Mouse (Mus musculus): ENCODE data around the gene E2f1. TPM values are rescaled to one million over a fixed set of nuclear protein-coding genes. Genes with fewer than 3 reads are reported as not detected.
A peak's percentile ranks its signal among the peaks of the same experiment; 100 is the strongest.

Gene E2f1
- 10 to 100 TPM in 1 of 2 experiments, 1 to 10 TPM in 1; 10.0 to 11.5 TPM for total RNA-seq (2021)
- long read RNA-seq, experiment 1, transcript E2f1-202 (7 exons, 2,732 nt) = major isoform, 11 of 19 reads
- long read RNA-seq, experiment 1, transcript E2f1-201 (7 exons, 2,755 nt) = minor isoform, 6 of 19 reads
- long read RNA-seq, experiment 1, partial matches to known transcripts = 1 of 19 reads
- long read RNA-seq, experiment 1, other reads (novel, unspliced or antisense) = 1 of 19 reads
- long read RNA-seq, experiment 2, transcript E2f1-201 (7 exons, 2,755 nt) = minor isoform, 9 of 23 reads
- long read RNA-seq, experiment 2, transcript E2f1-202 (7 exons, 2,732 nt) = major isoform, 11 of 23 reads
- long read RNA-seq, experiment 2, partial matches to known transcripts = 1 of 23 reads
- long read RNA-seq, experiment 2, other reads (novel, unspliced or antisense) = 2 of 23 reads

DNA sequence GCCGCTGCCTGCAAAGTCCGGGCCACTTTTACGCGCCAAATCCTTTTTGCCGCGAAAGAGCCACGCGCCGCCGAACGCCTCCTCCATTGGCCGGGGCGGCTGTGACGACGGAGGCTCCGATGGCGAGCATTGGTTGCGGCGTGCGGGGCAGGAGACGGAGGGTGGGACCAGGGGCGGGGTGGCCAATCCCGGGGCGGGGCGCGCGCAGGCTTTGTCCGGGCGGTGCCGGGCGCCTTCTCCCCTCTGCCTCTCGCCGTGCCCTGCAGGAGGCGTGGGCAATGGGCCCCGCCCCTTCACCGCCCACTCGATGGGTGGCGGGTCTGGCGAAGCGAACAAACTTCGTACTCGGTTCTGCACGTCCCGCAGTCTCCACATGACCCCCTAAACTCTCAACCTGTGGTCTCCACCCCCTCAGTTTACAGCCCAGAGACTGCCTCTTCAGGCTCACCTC is at the start of gene E2f1:
Gene E2f1 (minus strand): TSS at position 57 of the 451 bp plus-strand sequence.
- no peak; the same call in 1 of the 2 replicates for TF ChIP-seq CTCF (IDR thresholded peaks at IDR 0.05)
- DNase-seq (ENCODE audit: extremely low spot score in 1 of 2, low spot score in 2 of 2) = peak; percentile 92 to 93
- Histone ChIP-seq H3K4me3 (peak within 1 kb of the TSS; percentile 71), H3K27ac (peak within 1 kb of the TSS; percentile 73)
- intact Hi-C loops (cut with DNase I) = no loop called here

DNA sequence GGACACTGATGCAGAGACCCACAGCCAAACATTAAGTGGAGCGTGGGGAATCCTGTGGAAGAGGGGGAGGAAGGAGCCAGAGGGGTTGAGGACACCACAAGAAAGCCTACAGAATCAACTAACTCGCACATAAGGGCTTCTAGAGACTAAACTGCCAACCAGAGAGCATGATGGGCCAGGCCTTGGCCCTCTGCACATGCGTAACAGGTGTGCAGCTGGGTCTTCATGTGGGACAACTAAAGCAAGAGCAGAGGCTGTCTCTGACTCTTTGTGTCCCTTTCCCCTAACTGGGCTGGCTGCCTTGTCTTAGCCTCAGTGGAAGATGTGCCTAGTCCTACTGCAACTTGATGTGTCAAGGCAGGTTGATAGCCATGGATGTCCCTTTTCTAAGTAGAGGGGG is 47.4 kb upstream of the E2f1 start:
- intact Hi-C loops (cut with DNase I) = no loop called here
- no peak overlapping the region for H3K4me3 ChIP-seq
- no peak for TF ChIP-seq CTCF (IDR thresholded peaks at IDR 0.05)
- H3K27ac ChIP-seq = no peak overlapping the region
- no peak for DNase-seq (ENCODE audit: extremely low spot score in 1 of 2, low spot score in 2 of 2)

DNA sequence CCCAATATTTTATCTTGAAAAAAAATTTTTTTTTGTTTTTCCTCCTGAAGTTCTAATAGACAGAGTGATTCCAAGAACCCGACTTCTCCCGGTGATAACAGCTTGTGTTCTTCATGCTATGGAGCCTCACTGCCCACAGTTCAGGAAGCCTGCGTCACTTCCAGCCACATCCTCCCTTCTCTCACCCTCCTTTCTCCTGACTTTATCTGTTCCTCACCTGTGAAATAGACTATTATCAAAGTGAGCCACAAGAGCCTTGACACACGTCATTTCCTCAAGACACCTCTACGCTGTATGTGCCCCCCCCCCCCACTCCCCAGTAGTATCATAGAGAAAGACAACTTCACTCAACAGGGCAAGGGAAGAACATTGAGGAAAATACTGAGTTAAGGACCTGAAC is 46.0 kb upstream of the E2f1 start:
- TF ChIP-seq CTCF (IDR thresholded peaks at IDR 0.05) = no peak
- no peak for DNase-seq (ENCODE audit: extremely low spot score in 1 of 2, low spot score in 2 of 2)
- H3K4me3 ChIP-seq = no peak overlapping the region
- H3K27ac ChIP-seq = no peak overlapping the region
- intact Hi-C loops (cut with DNase I) = no loop called here

DNA sequence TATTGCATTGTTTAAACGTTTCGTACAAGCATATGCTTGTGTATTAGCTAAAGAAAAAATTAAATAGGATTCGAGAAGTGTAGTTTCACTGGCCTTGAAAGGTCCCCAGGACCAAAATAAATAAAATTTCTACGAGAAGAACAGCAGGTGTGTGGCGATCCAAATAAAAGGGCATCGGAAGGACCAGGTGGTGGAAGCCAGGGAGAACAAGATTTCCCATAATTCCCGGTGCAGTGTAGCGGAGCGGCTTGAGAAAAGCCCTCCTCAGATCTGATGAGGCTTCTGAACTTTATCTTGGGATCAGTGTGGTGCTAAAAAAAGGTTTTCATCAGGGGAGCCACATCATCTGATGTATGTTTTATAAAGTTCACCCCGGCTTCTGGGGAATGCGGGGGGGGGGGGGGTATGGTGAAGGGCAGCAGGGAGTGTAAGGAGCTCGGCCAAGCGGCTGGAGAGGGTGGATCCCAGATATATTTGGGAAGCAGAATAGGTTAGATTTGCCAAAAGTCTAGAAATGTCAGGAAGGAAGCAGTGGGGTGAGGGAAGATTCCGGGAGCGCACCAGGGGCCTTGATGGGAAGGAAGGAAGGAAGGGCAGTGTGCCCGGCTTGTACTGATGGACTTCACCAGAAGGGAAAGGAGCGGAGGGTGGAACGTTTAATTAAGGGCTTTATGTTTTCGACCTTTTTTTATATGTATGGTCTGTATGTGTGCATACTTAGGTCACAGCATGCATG is 45.3 kb upstream of the E2f1 start:
- DNase-seq (ENCODE audit: extremely low spot score in 1 of 2, low spot score in 2 of 2) = no peak
- H3K4me3 ChIP-seq = no peak overlapping the region
- no peak for TF ChIP-seq CTCF (IDR thresholded peaks at IDR 0.05)
- no peak overlapping the region for H3K27ac ChIP-seq
- intact Hi-C loops (cut with DNase I) = no loop called here

DNA sequence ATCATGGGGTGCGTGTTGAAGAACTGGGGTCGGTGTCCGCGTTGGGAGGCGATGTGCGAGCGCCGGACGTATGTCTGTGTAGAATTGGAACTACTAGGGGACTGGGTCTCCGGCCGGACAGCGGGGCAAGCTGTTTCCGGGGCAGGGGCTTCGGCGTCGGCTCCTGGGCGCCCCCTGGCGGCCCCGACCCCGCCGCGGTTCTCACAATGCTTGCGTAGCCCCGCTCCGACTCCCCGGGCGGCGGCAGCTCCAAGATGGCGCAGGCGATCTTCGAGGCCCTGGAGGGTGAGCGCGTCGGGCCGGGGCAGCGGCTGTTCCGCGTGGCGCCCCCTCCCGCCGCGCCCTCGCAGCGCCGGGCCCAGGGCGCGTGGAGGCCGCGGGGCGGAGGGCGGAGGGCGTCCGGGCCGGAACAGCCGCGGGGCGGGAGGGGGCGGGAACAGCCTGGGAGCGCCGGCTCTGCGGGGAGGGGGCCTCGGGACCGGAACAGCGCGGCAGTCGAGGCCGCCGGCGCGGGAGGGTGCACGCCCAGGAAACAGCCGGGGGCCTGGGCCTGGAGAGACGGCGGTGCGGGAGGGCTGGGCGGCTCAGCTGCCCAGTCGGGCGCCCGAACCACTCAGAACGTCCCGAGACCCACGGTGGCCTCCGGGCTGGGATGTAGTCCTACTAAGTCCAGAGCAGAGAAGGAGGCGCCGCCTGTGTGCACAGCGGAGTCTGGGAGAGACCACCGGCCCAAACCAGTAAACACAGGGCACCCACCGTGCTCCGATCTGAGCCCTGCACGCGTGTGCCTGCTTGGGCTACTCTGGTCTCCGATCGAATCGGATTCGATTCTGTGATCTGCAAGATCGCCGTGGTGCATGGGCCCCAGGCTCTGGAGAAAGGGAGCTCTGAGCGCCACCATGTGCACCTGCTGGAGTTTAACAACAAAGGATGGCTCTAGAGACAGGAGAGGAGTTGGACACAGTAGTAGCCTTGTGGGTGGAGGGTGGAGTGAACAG is 43.7 kb upstream of the E2f1 start, which contains the start of the genes Zfp341 and 4930519P11Rik:
Gene Zfp341 (plus strand): TSS at position 180 of the 998 bp plus-strand sequence.
Gene 4930519P11Rik (minus strand): TSS at position 320 of the 998 bp plus-strand sequence.
- intact Hi-C loops (cut with DNase I) = loop anchor here (2.0 kb wide), 2 partner anchors 59 to 197 kb away; no protein-coding TSS in a partner anchor
- Histone ChIP-seq H3K27ac (peak within 1 kb of the TSS; percentile 96), H3K4me3 (peak within 1 kb of the TSS; percentile 82)
- peak; percentile 89 to 90 for DNase-seq (ENCODE audit: extremely low spot score in 1 of 2, low spot score in 2 of 2)
- TF ChIP-seq CTCF (IDR thresholded peaks at IDR 0.05) = peak; percentile 97

DNA sequence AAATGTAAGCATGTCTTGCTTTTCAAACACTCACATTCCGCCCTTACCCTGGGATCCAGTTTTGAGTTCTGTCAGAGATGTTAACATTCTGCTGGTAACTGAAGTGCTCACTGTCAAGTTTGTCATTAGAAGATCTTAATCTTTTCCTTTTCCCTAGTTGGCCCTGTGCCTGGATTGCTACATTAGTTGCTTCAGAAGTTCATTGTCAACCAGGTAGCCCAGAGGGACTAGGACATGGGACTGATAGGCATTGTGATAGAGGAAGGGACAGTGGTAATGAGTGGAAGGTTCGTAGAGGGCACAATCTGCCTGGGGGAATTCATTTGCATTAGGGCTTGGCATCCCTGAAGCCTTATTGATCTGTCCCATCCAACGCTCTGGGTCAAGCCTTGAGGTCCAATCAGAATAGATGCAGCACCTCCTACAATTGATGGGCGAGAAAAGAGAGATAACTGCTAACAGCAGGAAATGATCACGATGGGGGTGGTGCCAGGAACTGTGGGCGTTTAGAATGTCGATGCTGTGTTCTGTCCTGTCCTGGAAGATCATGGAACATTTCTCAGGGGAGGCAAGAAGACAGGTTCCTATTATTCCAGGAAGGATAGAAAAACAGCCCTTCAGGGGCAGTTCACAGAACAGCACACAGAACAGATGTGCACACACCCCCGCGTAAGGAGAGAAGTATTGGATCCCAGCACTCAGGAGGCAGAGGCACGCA is 39.5 kb upstream of the E2f1 start:
- no peak for DNase-seq (ENCODE audit: extremely low spot score in 1 of 2, low spot score in 2 of 2)
- no peak overlapping the region for H3K4me3 ChIP-seq
- H3K27ac ChIP-seq = no peak overlapping the region
- intact Hi-C loops (cut with DNase I) = no loop called here
- no peak for TF ChIP-seq CTCF (IDR thresholded peaks at IDR 0.05)

DNA sequence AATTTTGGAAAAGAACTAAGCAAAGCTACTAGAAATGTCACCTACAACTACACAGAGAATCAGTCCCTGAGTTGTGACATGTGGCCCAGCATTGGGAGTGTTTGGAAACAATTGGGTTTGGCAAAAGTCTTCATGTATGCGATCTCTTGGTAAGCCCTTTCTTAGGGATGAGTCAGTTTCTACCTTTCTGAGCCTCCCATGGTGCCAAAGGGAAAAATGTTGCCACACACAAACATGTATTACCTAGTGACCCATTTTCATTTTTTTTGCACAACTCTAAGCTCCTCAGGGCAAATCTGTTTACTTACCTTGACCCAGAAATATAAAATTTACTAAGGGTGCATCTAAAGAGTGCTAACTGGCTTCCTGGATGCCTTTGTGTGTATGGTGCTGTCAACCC is 37.3 kb upstream of the E2f1 start:
- intact Hi-C loops (cut with DNase I) = no loop called here
- Histone ChIP-seq H3K27ac (no peak overlapping the region), H3K4me3 (no peak overlapping the region)
- no peak for DNase-seq (ENCODE audit: extremely low spot score in 1 of 2, low spot score in 2 of 2)
- TF ChIP-seq CTCF (IDR thresholded peaks at IDR 0.05) = no peak

DNA sequence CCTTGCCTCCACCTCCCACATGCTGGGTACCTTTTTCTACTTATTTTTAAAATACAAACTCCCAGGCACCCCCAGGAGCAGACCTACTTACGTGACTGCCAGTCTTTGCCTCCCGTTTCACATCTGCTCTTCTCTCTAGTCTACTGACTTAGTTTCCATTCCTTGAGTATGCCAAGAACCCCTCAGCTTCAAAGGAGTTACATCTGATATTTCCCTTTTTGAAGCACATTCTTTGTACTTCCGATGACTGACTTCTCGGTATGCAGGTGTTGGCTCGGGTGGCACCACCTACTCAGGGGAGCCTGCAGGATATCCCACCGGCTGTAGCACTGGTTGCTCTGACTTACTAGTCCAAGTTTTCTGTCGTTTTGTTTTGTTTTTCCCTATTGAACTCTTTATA is 34.5 kb upstream of the E2f1 start:
- Histone ChIP-seq H3K4me3 (peak overlapping the region; percentile 98), H3K27ac (peak overlapping the region; percentile 52; the same call in 1 of the 2 replicates)
- TF ChIP-seq CTCF (IDR thresholded peaks at IDR 0.05) = no peak
- DNase-seq (ENCODE audit: extremely low spot score in 1 of 2, low spot score in 2 of 2) = no peak
- intact Hi-C loops (cut with DNase I) = no loop called here

DNA sequence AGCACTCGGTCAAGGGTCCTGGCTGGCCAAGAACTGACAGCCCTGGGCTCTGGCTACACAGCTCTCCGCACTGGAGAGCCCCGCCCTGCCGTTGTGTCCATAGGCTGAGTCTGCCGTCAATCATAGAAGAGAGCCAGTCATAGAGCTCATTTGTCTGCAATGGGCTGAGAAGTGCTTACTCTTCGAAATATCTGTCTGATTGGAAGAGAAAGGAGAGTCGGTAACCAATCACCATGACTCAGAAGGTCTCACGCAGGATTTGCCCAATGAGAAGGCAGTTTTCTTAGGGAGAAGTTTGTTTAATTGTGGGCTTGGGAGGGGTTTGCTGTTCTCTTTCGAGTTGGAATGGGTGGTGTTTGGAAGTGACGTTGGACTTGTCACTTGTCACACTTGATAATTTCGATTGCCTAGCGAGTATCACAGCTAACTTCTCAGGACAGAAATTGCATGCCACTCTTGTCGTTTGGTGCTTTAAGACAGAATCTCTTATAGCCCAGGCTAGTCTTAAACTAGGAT is 34.0 kb upstream of the E2f1 start, which contains the start of gene Pxmp4:
Gene Pxmp4 (minus strand): TSS at position 71 of the 516 bp plus-strand sequence.
- intact Hi-C loops (cut with DNase I) = no loop called here
- no peak for TF ChIP-seq CTCF (IDR thresholded peaks at IDR 0.05)

DNA sequence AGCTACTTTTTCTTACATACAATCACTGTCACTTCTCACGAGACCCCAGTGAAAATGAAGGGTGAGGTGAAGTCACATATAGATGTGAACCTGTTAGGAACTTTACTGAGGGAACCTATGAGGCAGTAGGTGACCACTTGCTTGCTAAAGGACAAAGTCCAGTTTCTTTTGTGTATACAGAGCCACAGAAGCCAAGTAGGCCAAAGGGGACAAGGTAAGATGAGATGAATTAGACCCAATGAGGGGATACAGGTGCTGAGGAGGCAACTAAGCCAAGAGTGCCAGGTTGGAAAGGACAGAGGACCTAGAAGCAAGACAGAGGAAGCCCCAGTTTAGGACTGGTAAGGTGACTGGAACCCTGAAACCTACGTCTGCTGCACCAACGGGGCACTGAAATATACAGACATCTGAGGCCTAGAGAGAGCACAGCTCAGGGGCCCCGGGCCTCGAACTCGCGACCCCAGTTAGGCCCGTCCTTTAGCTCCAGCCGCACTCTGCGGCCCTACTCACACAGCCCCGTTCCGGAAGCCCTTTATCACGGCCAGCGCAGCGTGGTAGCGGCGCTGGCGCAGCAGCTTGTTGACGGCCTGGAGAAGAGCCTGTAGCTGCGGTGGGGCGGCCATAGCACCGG is 33.4 kb upstream of the E2f1 start:
- no peak for TF ChIP-seq CTCF (IDR thresholded peaks at IDR 0.05)
- intact Hi-C loops (cut with DNase I) = no loop called here
- no peak for DNase-seq (ENCODE audit: extremely low spot score in 1 of 2, low spot score in 2 of 2)
- Histone ChIP-seq H3K4me3 (peak overlapping the region; percentile 98), H3K27ac (peak overlapping the region; percentile 83)

More for the DNA sequence above, 34.0 kb upstream of the E2f1 start, which contains the start of gene Pxmp4:
- Histone ChIP-seq H3K27ac (peak within 1 kb of the TSS; percentile 83), H3K4me3 (peak within 1 kb of the TSS; percentile 98)
- peak; percentile 99 for DNase-seq (ENCODE audit: extremely low spot score in 1 of 2, low spot score in 2 of 2)

Measured in left cerebral cortex, adult 2 months (tissue).